Mouse (Mus musculus) lung, postnatal 14 days (tissue): ENCODE results near the gene Rhbdf2.

Experiments used
- DNase-seq: peaks from one replicate; pipeline ENCODE4 v3.0.0; 2021

The Rhbdf2 gene

DNA sequence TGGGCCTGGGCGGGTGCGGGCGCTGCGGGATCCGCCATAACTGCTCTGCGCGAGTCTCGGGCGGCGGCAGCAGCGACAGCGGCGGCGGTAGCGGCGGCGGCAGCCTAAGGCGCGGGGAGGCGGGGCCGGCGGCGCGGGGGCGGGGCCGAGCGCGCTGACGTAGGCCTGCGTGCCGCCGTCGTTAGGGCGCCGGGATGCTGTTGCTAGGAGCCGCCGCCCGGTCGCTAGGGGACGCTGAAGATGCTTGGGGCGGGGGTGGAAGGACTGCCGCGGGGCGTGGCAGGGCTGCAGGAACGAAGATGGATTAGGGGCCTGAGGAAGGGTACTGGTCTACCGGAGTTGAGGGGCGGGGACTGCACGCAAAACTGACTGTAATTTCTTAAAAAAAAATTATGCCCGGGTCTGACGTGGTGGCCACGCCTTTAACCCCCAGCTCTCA, 45.4 kb downstream of the Rhbdf2 start, which contains the start of gene Ube2o:
Ube2o (minus strand) TSS at position 72 of the 439 bp plus-strand sequence.
- DNase-seq: peak; percentile 90

- DNase-seq: peak; percentile 43
These were observed 46.0 kb downstream of the Rhbdf2 start for GRCm38 (mm10) chr11:116580711-116581375.

DNA sequence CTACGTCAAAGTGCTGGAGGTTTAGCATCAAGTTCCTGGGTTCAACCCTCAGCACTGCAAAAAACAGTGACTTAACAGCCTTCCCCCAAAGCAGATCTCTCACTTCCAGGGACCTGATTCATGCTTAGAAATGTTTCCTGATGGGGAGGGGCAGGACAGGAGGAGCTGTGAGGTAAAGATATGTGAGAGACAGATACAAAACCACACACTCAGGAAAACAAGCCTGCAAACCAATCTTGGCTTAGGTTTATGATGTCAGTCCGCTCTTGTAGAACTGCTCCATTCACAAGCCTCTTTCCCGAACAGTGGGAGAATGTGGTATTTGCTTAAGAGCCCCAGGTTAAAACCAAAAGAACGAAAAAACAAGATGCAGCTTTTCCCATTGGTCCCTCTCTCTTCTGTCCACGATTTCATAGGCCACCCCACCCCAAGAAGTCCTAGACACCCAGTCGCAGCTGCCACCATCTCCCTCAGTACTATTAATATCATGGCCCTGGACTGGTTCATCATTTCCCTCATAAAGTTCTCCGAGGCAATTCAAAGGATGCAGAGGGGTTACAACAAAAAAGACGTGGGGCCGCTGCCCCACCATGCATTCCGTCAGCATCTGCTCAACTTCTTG, 46.7 kb downstream of the Rhbdf2 start:
- no peak for DNase-seq

DNA sequence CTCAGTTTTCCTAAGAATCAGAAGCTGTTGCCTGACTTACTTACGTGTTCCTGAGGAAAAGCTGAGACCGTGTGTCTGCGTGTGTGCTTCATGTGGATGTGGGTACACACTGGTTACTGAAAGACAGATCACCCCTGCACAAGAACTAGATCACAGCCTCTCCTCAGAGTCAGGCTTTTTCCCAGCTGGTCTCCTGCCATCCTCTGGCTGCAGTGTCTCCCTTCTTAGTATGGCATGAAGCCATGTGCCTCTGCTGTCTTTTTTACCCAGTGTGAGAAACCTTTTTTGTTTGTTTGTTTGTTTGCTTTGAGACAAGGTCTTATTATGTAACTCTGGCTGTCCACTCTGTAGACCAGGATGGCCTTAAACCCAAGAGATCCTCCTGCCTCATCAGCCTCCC, 47.5 kb downstream of the Rhbdf2 start:
- DNase-seq: no peak

- no peak for DNase-seq
These were observed 51.4 kb downstream of the Rhbdf2 start for GRCm38 (mm10) chr11:116575396-116575795.

GRCm38 (mm10) chr11:116574982-116575381, 51.8 kb downstream of the Rhbdf2 start:
- DNase-seq: no peak

GRCm38 (mm10) chr11:116574486-116574885, 52.3 kb downstream of the Rhbdf2 start:
- DNase-seq: no peak

- no peak for DNase-seq
These were observed 53.9 kb downstream of the Rhbdf2 start for GRCm38 (mm10) chr11:116572756-116573543.

DNA sequence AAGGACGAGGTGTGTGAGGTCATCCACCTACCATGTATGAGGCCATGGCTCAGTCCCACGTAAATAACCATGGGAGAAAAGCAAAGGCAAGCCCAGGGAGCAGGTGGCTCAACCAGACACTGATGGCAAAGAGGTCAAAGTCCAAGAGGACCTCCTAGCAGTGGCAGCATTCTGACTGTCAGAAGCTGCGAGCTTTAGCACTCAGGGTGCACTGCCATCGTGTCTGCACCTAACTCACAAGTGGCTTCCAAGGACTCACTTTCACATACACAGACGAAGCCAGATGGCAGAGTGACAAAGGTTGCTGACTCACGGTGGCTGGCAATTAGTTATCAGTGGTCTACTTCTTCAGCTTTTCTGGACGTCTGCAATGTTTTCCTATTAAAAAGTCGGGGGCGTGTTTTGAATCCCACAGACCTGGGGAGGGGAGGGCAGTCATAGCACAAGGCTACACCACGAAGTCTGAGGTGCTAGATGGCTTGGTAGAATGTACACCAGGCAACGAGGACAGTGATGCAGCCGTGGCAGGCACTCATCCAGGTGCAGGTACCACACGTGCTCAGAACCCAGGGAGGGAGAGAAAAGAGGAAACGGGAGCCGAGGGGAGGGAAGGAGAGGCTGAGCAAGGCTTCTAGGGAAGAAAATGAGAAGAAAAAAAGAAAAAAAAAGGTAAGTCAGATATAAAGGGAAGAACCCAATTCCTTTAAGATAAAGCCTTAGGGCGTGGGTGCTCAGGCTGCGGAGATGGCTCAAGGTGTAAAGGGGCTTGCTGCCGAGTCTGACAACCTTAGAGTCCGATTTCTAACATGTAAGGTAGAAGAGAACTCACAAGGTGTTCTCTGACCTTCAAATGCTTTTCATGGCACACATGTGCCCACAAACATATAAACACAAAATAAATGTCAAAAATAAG, 54.8 kb downstream of the Rhbdf2 start:
- DNase-seq: peak; percentile 28

GRCm38 (mm10) chr11:116570821-116571220, 56.0 kb downstream of the Rhbdf2 start:
- no peak for DNase-seq

GRCm38 (mm10) chr11:116567531-116567930, 59.3 kb downstream of the Rhbdf2 start:
- no peak for DNase-seq

- DNase-seq: no peak
These were observed 61.4 kb downstream of the Rhbdf2 start for GRCm38 (mm10) chr11:116565283-116566041.

DNA sequence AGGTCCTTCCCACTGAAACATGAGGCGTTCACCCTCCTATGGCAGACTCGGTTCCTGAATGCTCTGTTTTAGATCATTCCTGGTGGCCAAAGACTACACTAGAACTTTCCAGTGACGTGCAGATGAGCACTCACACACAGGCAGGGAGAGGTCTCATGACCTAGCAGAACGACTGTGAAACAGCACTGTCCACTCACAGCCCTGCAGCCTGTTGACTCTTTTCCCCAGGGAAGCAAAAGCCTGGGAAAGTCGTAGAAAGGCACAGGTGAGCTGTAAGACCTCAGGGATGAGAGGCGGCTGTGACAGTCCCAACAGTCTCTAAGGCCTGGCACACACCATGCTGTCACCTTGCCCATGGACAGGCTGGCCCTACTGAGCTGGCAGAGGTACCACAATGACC, 70.5 kb downstream of the Rhbdf2 start:
- no peak for DNase-seq

DNA sequence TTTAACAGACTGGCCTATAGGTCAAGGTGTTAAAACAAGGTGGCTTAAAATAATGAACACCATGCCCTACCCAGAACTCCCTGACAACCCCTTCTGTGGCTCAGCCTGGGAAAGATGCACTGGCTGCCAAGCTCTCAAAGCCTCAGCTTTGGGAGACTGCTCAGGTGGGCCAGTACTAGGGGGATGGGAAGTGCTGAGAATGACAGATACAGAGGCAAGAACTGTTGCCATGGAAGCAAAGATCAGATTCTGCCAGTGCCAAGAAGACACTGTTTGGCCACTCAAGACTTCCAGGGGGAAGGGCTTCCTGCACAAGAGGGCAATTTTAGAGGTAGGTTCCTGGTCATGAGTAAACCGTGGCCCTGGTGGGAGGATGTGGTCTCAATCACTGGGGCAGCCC, 71.2 kb downstream of the Rhbdf2 start:
- no peak for DNase-seq

DNA sequence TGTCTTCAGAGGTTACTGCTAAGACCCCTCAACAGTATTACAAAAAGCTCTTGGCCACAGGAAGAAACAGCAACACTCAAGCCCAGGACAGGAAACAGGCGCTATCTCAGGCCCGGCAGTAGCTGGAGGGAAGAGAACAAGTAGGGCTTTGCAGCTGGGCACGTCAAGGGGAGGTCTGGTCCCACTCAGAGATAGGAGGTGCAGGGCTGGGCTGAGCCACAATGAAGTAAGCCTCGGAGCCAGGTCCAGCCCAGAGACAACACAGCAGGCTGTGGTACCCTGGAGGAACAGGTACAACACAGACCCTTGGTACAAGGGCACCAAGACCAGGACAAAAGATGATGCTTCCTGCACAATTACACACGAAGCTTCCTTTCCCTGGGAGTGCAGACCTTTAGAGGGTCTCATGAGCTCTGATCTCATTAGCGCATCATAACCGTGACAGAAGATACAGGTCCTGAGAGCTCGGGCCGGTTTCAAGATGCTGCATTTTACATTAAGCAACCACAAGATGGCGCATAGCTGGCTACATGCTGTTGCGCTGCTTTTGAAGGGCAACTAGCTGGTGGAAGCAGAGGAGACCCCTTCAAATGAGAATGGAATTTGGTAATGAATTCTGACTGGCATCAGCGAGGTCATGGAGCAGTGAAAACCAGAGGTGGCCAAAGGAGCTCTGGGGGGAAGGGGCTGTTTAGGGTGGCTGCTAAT, 72.5 kb downstream of the Rhbdf2 start:
- DNase-seq: peak; percentile 52

GRCm38 (mm10) chr11:116552194-116552593, 74.6 kb downstream of the Rhbdf2 start:
- DNase-seq: no peak

- peak; percentile 28 for DNase-seq
These were observed 76.1 kb downstream of the Rhbdf2 start for GRCm38 (mm10) chr11:116550748-116551147.

DNA sequence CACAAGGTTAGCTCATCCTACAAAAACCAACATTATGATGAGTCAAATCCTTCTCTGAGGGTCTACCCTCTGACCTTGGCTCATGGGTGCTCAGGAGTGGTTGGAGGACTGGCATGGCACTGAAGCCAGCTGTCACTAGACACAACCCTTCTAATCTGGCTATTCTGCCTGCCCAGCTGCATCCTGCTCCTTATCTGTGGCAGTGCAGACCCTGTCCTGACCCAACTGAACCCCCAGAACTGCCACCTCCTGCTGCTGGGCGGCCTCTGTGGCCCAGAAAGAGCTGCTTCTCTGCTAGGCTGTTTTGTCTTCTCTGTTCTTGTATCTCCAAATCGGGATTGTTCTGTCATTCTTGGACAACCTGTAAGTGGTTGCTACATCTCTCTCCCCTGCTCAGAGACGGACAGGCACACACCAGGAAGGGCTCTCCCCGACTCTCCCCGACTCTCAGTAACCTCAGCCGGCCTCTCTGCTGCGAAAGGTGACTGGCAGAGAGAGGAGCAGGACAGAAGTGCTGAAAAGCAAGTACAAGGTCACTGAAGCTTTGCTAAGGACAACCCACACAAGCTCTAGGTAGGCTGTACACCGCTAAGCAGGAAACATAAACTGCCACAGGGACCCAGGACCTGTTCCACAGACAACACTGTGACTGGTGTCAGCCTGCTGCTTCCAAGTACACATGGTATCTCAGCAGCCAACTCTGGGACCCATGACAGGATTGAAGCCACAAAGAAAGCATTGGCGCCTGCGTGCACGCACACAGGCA, 77.4 kb downstream of the Rhbdf2 start:
- no peak for DNase-seq

DNA sequence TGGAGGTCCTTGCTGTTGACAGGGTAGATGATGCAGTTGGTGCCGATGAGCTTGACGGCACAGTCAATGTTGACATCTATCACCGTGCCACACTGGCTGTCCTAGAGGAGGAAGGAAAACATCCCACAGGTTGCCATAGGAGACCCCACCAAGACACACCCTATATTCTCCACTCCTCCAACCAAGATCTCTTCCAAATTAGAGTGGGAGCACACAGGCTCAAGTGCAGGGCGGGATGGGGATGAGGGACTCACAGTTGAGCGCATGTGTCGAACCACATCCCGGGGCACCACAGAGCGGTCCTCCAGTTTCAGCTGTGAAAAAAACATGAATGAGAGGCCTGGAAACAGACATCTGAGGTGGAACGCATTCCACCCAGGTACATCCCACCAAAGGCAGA, 78.0 kb downstream of the Rhbdf2 start:
- DNase-seq: no peak
